Mouse (Mus musculus) forelimb bud, embryonic 11.5 days (tissue): Measurements from ENCODE around the gene Ralgps1.
"Not testable (repeated sequence)": the region's sequence is repeated elsewhere in the genome, so short reads cannot be mapped to it uniquely, and the experiment has no call there.

Experiments used
- DNase-seq: peaks from one replicate; pipeline ENCODE4 v3.0.0-alpha.2; 2012; ENCODE audit warnings: low read depth, low spot score

Ralgps1 gene

DNA sequence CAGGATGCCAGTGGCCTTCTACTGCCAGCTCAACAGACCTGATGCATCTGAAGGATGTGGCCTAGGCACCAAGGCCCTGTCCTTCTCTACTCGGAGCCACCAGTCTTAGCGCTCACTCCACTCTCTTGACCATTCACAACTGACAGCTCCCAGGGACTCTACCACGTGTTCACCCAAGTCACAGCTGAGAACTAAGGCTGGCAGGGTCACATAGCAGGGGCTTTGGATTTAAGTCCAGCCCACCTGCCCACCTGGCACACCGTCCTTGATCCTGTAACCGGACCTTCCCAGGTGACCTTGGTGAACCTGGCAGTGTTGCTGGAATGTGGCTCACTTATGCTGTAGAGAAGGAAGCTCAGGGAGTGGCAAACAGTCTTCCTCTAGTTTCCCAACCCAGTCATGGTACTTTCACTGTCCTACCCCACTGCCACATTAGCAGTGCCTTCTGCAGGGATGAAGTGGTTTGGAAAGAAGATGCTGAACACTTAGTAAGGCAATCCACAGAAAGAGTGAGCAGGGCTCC, 156.0 kb downstream of the Ralgps1 start:
- peak; percentile 46 for DNase-seq

DNA sequence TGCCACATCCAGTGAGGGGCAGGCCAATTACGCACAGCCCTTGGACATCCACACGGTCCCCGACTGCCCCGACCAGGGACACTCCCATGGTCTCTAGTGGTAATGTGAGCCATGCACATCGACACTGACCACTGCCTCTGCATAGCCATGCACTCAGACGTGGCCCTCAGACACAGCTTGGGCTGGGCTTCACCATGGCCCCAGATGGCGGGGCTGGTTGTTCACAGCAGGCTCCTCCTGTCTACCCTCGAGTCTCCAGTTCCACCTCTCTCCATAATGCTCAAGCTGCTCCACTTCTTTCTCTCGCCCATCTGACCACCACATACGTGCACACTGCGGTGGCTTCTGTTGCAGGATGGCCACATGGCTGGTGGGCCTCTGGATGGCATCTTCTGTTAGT, 160.0 kb downstream of the Ralgps1 start:
- not testable (repeated sequence) for DNase-seq

DNA sequence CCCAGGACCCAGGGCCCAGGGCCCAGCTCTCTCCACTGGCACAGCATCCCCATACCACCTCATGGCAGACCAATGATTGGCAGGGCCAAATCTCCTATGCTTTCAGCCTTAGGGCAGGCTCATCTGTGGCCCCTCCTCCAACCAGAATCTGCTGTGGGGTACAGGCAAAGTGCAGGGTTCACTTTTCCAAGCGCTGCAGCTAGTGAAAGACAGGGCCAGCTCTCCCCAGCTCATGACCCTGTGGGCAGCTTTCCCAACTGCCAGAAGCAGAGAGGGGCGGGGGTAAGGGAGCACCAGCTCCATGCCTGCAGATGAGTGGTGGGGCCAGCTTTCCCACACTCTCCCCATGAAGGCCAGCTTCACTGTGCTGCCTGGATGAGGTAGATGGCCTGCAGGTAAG, 160.4 kb downstream of the Ralgps1 start:
- no peak for DNase-seq

- DNase-seq, result no peak
These were observed 163.2 kb downstream of the Ralgps1 start for GRCm38 (mm10) chr2:33208134-33208533.

DNA sequence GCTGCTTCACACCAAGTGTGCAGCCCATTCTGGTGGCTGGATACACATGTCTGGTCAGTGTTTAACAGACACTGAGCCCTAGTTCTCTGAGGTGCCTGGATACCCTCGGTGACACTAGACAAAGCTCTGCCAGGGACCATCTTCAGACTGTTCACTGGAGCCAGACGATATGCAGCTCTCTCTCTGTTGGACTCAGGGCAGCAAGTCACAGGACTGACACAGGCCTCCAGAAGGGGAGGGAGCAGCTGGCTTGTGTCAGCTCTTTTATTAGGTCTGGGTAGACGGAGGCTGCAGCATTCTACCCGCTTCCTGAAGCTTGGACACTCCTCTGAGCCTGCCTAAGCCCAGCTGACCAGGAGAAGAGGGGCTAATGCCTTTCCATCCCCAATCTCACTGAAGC, 164.2 kb downstream of the Ralgps1 start:
- DNase-seq, result peak; percentile 6

GRCm38 (mm10) chr2:33205939-33206525, 165.3 kb downstream of the Ralgps1 start:
- DNase-seq, result peak; percentile 64

GRCm38 (mm10) chr2:33204980-33205379, 166.3 kb downstream of the Ralgps1 start:
- DNase-seq, result no peak

DNA sequence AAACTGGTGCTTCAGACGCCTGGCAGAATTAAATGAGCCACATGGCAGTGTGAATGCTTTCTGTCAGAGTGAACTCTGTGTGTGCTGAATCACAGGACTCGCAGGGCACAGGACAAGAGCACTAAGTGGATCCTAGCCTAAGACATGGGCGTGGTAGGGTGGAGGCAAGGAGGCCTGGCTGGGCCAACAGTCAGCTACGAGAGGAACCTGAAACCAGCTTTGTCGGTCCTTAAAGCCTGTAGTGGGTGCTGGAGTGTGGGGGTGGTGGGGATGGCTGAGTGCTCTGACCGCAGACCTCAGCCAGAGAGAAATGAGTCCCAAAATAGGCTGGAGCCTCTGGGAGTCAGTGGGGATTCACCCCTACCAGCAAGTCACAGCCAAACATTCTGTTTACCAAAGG, 168.0 kb downstream of the Ralgps1 start:
- no peak for DNase-seq

GRCm38 (mm10) chr2:33200368-33201068, 170.8 kb downstream of the Ralgps1 start:
- no peak for DNase-seq

- no peak for DNase-seq
These were observed 181.3 kb downstream of the Ralgps1 start for GRCm38 (mm10) chr2:33189976-33190375.

DNA sequence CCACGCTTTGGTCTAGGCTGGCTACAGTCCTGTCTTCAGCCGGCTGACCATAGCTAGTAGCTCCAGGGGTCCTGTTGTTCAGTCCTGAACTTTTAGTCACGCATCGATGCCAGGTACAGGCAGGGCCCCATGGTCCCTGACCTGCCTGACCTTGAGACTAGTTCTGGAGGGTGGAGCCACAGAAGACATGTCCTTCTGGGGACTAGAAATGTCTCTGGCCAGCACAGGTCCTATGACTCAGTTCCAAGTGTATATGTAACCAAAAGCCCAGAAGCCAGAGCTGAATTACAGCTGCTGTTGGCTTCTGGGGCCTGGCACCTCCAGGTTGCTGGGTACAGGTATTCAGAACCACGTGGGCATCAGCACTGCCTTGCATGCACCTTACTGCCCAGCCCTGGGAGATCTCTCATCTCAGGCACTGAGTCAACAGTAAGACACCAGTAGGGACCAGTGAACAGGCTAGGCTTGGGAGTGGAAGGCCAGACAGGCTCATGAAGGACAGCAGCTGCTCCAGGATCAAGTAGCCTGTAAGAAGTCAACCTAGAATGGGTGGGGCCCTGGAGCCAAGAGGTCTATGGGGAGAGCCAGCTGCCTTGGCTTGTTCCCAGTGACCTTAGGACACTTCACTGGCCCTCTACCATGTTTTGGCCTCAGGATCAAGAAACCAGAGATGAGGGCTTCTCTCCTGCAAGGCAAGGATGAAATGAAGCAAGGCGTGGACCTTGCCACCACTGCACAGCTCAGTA, 182.2 kb downstream of the Ralgps1 start:
- DNase-seq, result no peak

- no peak for DNase-seq
These were observed 183.4 kb downstream of the Ralgps1 start for GRCm38 (mm10) chr2:33187874-33188273.

DNA sequence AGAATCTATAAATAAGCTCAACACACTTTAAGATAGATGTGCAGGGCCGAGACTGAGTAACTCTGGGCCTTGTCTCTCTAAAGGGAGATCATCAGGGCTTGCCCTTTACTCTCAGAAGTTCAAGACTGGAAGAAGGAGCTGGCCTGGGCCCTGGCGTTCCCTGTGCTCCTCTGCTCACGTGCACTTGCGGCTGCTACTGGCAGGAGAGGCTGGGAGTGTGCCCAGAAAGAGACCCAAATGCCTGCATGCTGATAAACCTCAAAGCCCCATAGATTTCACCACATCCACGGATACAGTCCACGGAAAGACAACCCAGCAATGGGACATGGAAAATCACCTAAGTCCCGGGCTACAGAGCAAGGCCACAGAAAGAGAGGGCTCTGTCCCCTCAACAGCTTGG, 184.8 kb downstream of the Ralgps1 start:
- no peak for DNase-seq

GRCm38 (mm10) chr2:33185258-33185657, 186.0 kb downstream of the Ralgps1 start:
- DNase-seq, result no peak

DNA sequence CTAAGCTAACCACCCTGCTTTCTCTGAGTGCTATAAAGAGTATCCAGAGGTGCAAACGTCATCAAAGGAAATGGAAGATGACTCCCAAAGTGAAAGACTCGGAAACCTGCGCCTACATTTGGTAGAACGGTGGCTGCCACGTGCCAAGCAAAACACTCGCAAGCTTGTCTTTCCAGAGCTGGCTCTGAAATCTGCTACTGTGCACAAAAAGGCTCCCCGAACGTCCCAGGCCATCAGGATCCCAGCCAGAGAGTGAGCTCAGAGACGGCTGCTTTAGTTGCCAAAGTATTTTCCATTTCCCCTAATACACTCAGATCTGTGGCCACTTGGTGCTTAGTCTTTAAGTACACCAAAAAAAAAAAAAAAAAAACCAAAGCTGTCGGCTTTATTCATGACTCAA, 186.6 kb downstream of the Ralgps1 start:
- no peak for DNase-seq

DNA sequence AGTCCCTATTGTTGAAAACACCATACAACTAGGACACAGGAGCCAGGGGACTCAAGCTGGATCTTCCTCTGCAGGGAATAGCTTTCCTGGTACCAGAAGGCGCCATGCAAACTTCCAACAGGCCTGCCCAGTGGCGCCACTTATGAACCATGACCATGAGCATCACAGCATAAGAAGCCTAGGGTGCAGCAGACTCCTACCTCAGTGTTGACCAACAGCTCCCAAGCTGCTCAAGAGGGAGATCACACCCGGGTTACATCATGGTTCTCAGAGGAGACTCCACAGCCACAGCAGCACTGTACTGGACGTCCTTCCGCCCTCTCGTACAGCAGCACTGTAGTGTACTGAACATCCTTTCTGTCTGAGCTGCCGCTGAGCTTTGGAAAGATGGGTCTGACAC, 188.0 kb downstream of the Ralgps1 start:
- no peak for DNase-seq

GRCm38 (mm10) chr2:33179930-33180630, 191.2 kb downstream of the Ralgps1 start:
- DNase-seq, result peak; percentile 61

GRCm38 (mm10) chr2:33179171-33179929, 191.9 kb downstream of the Ralgps1 start:
- DNase-seq, result no peak

DNA sequence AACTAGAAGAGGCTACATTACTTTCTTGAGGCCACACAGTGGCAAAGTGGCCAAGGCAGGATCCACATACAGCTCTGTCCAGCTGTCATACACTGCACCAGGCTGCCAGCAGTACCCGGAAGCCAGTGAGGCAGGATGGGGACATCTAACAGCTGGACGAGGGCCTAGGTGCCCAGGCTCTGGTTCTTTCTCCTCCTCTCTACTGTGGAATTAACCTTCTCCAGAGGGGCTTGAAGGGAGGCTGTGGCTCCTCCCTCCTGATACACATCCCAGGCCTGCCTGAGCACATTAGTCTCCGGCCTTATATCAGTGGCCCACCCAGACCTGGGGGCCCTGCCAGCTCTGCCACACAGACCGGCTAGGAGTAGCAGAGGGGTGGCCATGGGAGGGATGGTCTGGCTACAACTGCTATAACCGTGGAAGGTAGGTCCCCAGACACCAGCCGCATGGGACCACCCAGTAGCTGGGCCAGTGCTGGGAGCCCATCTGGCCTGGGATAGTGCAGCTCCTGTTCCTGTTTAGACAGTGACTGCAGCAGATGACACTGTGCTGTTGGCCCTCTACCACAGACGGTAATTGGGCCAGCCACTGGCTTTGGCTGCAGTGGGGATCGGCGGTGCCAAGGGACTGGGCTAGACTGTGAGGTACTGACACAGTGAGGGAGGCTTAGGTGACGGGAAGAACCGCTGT, 192.9 kb downstream of the Ralgps1 start:
- DNase-seq, result no peak

DNA sequence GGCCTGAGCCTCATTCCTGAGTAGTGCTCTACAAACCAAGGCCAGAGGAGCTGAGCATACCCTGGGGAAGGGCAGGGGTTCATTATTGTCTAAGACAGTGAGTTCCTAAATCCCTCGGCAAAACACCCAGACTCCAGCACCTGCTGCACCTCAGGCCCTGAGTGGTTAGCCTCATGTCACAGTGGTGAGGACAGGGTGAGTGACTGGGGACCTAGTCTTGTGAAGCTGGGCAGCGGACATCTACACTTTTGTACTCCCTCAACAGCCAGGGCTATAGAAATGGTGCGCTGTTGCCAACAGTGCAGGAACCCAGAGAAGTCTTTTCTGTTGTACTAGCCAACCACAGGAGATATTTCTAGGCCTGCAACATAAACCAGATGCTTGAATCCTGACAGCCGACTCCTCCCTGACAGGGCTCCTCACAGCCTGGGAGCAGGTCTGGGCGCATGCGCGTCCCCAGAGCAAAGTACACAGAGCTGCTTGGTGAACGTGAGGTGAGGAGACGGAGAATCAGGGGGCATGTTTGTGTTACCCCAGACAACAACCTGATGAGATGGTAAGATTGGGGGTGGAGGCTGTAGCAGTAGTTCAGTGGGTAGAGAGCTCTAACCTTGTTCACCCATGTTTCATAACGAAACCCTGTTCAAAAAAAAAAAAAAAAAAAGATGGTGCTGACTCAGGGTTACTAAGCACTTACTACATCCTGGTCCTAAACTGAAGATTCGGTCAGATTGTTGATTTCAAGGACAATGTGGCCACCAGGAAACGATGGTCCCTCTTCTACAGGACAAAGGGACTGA, 193.6 kb downstream of the Ralgps1 start:
- no peak for DNase-seq
